Mouse (Mus musculus): ENCODE measurements around the gene Cpt1b. TPM values are rescaled to one million over a fixed set of nuclear protein-coding genes. Genes with fewer than 3 reads are reported as not detected.

Cpt1b gene
- polyA plus RNA-seq, 1 experiment from 2014 or later = 0.54 TPM

GRCm38 (mm10) chr15:89387127-89387526 is 38.5 kb downstream of the Cpt1b start:
- WGBS = 34% methylated on average over 12 of the region's 12 CpGs
- H3K36me3 ChIP-seq (ENCODE audit: insufficient read depth) = no peaks in the 10 kb centered on the region
- ATAC-seq (ENCODE audit: insufficient read depth) (no peak), DNase-seq (no peak)
- no peaks in the 10 kb centered on the region for H3K9me3 ChIP-seq (ENCODE audit: low read depth, low read length)
- H3K27me3 ChIP-seq (ENCODE audit: insufficient read depth, low read length) = no peaks in the 10 kb centered on the region; the same call in 1 of the 2 replicates
- H3K4me1 ChIP-seq (ENCODE audit: insufficient read depth) = no peaks in the 10 kb centered on the region
- H3K4me2 ChIP-seq = no peak overlapping the region
- no peak overlapping the region for H3K27ac ChIP-seq (ENCODE audit: low read depth)
- H3K9ac ChIP-seq = no peak overlapping the region
- H3K4me3 ChIP-seq (ENCODE audit: low read depth, low read length) = no peak overlapping the region
- TF ChIP-seq CTCF (IDR thresholded peaks at IDR 0.05; ENCODE audit: low read depth) = no peak

DNA sequence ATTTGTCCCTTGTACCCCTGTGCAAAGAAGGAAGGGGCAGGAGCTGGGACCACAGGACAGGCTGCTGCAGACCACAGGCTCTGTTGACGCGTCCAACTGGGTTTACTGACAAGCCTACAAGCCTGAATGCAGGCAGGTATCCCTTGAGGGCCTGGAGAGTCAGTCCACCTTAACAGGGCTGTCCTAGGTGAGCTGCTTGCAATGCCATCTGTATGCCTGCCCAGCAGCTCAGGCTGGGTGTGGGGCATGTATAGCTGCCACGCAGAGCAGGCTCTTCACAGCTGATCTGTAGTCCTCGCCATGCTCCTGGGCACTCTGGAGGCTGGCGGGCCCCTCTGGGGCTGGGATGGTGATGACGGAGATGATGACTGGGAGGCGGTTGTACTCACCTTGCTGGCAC is 41.0 kb downstream of the Cpt1b start, which contains the start of gene Klhdc7b:
Klhdc7b (plus strand) TSS at position 301 of the 400 bp plus-strand sequence.
- Histone ChIP-seq H3K4me2 (no peak within 1 kb of the TSS), H3K36me3 (ENCODE audit: insufficient read depth) (no peaks in the 10 kb centered on the region), H3K4me1 (ENCODE audit: insufficient read depth) (no peaks in the 10 kb centered on the region), H3K27ac (ENCODE audit: low read depth) (no peak within 1 kb of the TSS), H3K4me3 (ENCODE audit: low read depth, low read length) (no peak within 1 kb of the TSS), H3K9ac (no peak within 1 kb of the TSS), H3K27me3 (ENCODE audit: insufficient read depth, low read length) (peaks cover 9% of the 10 kb centered on the region), H3K9me3 (ENCODE audit: low read depth, low read length) (no peaks in the 10 kb centered on the region)
- WGBS = 75% methylated on average over 7 of the region's 7 CpGs
- no peak for TF ChIP-seq CTCF (IDR thresholded peaks at IDR 0.05; ENCODE audit: low read depth)
- DNase-seq (no peak), ATAC-seq (ENCODE audit: insufficient read depth) (no peak)

DNA sequence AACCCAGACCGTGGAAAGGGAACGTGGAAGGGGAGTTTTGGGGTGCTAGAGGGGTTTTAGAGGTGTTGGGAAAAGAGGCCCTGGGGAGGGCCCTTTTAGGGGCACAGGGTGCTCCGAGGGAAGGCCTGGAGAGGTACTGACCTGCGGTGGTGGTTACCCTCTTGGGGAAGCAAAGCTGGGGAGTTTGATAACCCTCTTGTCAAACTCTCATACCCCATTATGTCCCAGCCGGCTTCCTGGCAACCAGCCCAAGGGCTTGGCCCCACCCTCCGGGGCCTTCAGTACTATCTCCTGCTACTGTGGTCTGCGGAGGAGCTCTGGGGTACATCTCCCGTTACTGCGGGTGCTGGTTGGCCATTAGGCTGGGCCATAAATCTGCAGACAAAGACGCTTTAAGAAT is 46.2 kb downstream of the Cpt1b start:
- DNase-seq (peak; percentile 56), ATAC-seq (ENCODE audit: insufficient read depth) (no peak)
- TF ChIP-seq CTCF (IDR thresholded peaks at IDR 0.05; ENCODE audit: low read depth) = no peak
- Histone ChIP-seq H3K4me3 (ENCODE audit: low read depth, low read length) (peak overlapping the region; percentile 34; the same call in 1 of the 2 replicates), H3K4me2 (peak overlapping the region; percentile 65), H3K9ac (0 out of 2 replicates have a peak overlapping the region, but pooled peaks have one; percentile 7), H3K4me1 (ENCODE audit: insufficient read depth) (peaks cover 6% of the 10 kb centered on the region), H3K36me3 (ENCODE audit: insufficient read depth) (no peaks in the 10 kb centered on the region), H3K27ac (ENCODE audit: low read depth) (no peak overlapping the region), H3K9me3 (ENCODE audit: low read depth, low read length) (no peaks in the 10 kb centered on the region), H3K27me3 (ENCODE audit: insufficient read depth, low read length) (peaks cover 44% of the 10 kb centered on the region)
- WGBS = 10% methylated on average over 10 of the region's 10 CpGs

DNA sequence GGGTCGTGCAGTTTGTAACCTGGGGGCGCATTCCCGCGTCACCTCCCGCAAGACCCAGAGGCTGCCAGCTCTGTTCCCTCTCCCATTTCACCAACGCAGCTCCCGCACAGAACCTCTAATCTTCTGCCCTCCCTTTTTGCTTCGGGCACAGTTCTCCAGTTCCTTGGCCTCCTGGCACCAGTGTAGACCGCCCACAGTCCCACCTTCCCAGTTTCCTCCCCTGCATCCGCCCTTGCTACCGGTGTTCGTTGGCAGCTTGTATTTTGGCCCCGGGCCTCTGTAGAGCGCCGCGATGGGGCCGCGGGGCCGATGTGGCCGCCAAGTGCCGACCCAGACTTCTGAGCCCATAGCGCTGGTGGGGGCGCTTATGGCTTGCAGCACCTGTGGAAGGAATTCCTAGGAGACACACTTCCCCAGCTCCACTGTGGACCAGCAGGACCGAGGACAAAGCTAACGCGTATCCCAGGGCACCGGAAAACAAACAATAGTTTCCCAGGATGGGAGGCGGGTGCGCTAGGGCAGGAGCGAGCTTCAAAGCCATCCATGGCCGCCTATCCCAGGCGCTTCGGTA is 46.7 kb downstream of the Cpt1b start, which contains the start of gene Odf3b:
Odf3b (minus strand) TSS at position 452 of the 571 bp plus-strand sequence.
- peaks cover 44% of the 10 kb centered on the region for H3K27me3 ChIP-seq (ENCODE audit: insufficient read depth, low read length)

GRCm38 (mm10) chr15:89377938-89378828 is 47.5 kb downstream of the Cpt1b start:
- WGBS = 12% methylated on average over 43 of the region's 46 CpGs
- no peak overlapping the region for H3K27ac ChIP-seq (ENCODE audit: low read depth)
- H3K9ac ChIP-seq = 0 out of 2 replicates have a peak overlapping the region, but pooled peaks have one; percentile 7
- no peak for TF ChIP-seq CTCF (IDR thresholded peaks at IDR 0.05; ENCODE audit: low read depth)
- peak; percentile 8 for DNase-seq
- H3K4me1 ChIP-seq (ENCODE audit: insufficient read depth) = peaks cover 6% of the 10 kb centered on the region
- H3K36me3 ChIP-seq (ENCODE audit: insufficient read depth) = no peaks in the 10 kb centered on the region
- H3K27me3 ChIP-seq (ENCODE audit: insufficient read depth, low read length) = peaks cover 44% of the 10 kb centered on the region
- peak overlapping the region; percentile 34 for H3K4me3 ChIP-seq (ENCODE audit: low read depth, low read length)
- no peak for ATAC-seq (ENCODE audit: insufficient read depth)
- H3K4me2 ChIP-seq = peak overlapping the region; percentile 65
- H3K9me3 ChIP-seq (ENCODE audit: low read depth, low read length) = no peaks in the 10 kb centered on the region

More for the DNA sequence above, 46.7 kb downstream of the Cpt1b start, which contains the start of gene Odf3b:
- no peak for TF ChIP-seq CTCF (IDR thresholded peaks at IDR 0.05; ENCODE audit: low read depth)
- Histone ChIP-seq H3K27ac (ENCODE audit: low read depth) (no peak within 1 kb of the TSS), H3K36me3 (ENCODE audit: insufficient read depth) (no peaks in the 10 kb centered on the region), H3K9ac (0 out of 2 replicates have a peak within 1 kb of the TSS, but pooled peaks have one; percentile 7), H3K4me1 (ENCODE audit: insufficient read depth) (peaks cover 6% of the 10 kb centered on the region), H3K4me2 (peak within 1 kb of the TSS; percentile 65), H3K9me3 (ENCODE audit: low read depth, low read length) (no peaks in the 10 kb centered on the region), H3K4me3 (ENCODE audit: low read depth, low read length) (peak within 1 kb of the TSS; percentile 34)
- WGBS = 1% methylated on average over 33 of the region's 33 CpGs
- ATAC-seq (ENCODE audit: insufficient read depth) (no peak), DNase-seq (peak; percentile 51)

GRCm38 (mm10) chr15:89377362-89377761 is 48.3 kb downstream of the Cpt1b start:
- peak overlapping the region; percentile 33; the same call in 1 of the 2 replicates for H3K4me2 ChIP-seq
- no peaks in the 10 kb centered on the region for H3K9me3 ChIP-seq (ENCODE audit: low read depth, low read length)
- no peak overlapping the region for H3K4me3 ChIP-seq (ENCODE audit: low read depth, low read length)
- H3K9ac ChIP-seq = no peak overlapping the region
- H3K4me1 ChIP-seq (ENCODE audit: insufficient read depth) = peaks cover 6% of the 10 kb centered on the region
- peaks cover 6% of the 10 kb centered on the region for H3K36me3 ChIP-seq (ENCODE audit: insufficient read depth)
- DNase-seq = no peak
- no peak for TF ChIP-seq CTCF (IDR thresholded peaks at IDR 0.05; ENCODE audit: low read depth)
- 1% methylated on average over 18 of the region's 18 CpGs for WGBS
- no peak for ATAC-seq (ENCODE audit: insufficient read depth)
- H3K27me3 ChIP-seq (ENCODE audit: insufficient read depth, low read length) = peaks cover 44% of the 10 kb centered on the region
- no peak overlapping the region for H3K27ac ChIP-seq (ENCODE audit: low read depth)

DNA sequence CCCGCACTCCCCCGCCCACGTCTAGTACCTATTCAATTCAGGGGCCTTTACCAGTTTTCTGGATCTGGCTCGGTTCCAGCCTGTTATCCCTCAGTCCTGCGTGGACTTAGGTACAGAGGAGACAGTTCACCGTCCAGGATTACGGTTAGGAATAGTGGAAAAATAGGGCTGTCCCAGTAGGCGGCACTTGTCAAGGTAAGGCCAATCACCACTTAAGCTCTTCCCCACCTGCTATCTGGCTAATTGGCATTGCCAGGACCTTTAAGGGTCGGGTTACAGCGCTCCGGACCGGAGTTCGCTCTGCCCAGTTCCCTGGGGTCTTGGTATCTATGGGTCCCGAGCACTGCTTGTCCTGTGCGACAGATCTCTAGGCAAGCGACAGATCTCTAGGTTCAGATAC is 48.7 kb downstream of the Cpt1b start, which contains the start of gene Tymp:
Tymp (minus strand) TSS at position 83 of the 400 bp plus-strand sequence.
- H3K9me3 ChIP-seq (ENCODE audit: low read depth, low read length) = no peaks in the 10 kb centered on the region
- 17% methylated on average over 16 of the region's 16 CpGs for WGBS

More for the DNA sequence above, 48.7 kb downstream of the Cpt1b start, which contains the start of gene Tymp:
- ATAC-seq (ENCODE audit: insufficient read depth) (no peak), DNase-seq (no peak)
- TF ChIP-seq CTCF (IDR thresholded peaks at IDR 0.05; ENCODE audit: low read depth) = no peak
- Histone ChIP-seq H3K27ac (ENCODE audit: low read depth) (no peak within 1 kb of the TSS), H3K9ac (no peak within 1 kb of the TSS), H3K4me3 (ENCODE audit: low read depth, low read length) (no peak within 1 kb of the TSS), H3K4me1 (ENCODE audit: insufficient read depth) (peaks cover 6% of the 10 kb centered on the region), H3K36me3 (ENCODE audit: insufficient read depth) (peaks cover 10% of the 10 kb centered on the region), H3K27me3 (ENCODE audit: insufficient read depth, low read length) (peaks cover 44% of the 10 kb centered on the region), H3K4me2 (peak within 1 kb of the TSS; percentile 33; the same call in 1 of the 2 replicates)
